Mouse (Mus musculus) liver, adult 2 months (tissue): ENCODE results near the gene Brf1. TPM values are rescaled to one million over a fixed set of nuclear protein-coding genes. Genes with fewer than 3 reads are reported as not detected.

Experiments used
- DNase-seq: peaks from one replicate; pipeline ENCODE4 v3.0.0-alpha.2; 2011; ENCODE audit warnings: low read depth, low spot score; ENCODE audit errors: extremely low read depth
- H3K27ac ChIP-seq: fragments of 200-500 bp; replicated peaks from 2 replicates; pipeline ENCODE4 v1.5.1; 2012; ENCODE audit warnings: low read depth, mild to moderate bottlenecking, control low read depth, inconsistent platforms, low read length; ENCODE audit not compliant: insufficient read depth
- H3K27me3 ChIP-seq: fragments of 200-500 bp; 2 replicates; pipeline ENCODE4 v1.6.1; 2012; ENCODE audit warnings: mild to moderate bottlenecking, moderate library complexity, low read length, inconsistent platforms; ENCODE audit not compliant: control insufficient read depth, insufficient read depth
- H3K36me3 ChIP-seq: fragments of 200-500 bp; 2 replicates; pipeline ENCODE4 v1.6.1; 2012; ENCODE audit warnings: low read length, inconsistent platforms; ENCODE audit not compliant: control insufficient read depth, insufficient read depth
- H3K4me1 ChIP-seq: fragments of 200-500 bp; 2 replicates; pipeline ENCODE4 v1.6.1; 2011; ENCODE audit warnings: low read length; ENCODE audit not compliant: control insufficient read depth, insufficient read depth
- H3K4me3 ChIP-seq: fragments of 200-500 bp; 2 replicates; pipeline ENCODE4 v1.5.1; 2011; ENCODE audit warnings: low read depth, mild to moderate bottlenecking, control low read depth, low read length, moderate library complexity; ENCODE audit not compliant: insufficient read depth
- H3K79me2 ChIP-seq: fragments of 200-500 bp; 2 replicates; pipeline ENCODE4 v1.6.1; 2012; ENCODE audit warnings: inconsistent platforms, mild to moderate bottlenecking, low read length, moderate library complexity; ENCODE audit not compliant: control insufficient read depth, insufficient read depth
- H3K9ac ChIP-seq: fragments of 200-500 bp; 2 replicates; pipeline ENCODE4 v1.6.1; 2012; ENCODE audit warnings: low read depth, mild to moderate bottlenecking, control low read depth, inconsistent platforms, low read length
- CTCF ChIP-seq: fragments of 200-500 bp; IDR thresholded peaks from 2 replicates; pipeline ENCODE4 v1.5.1; 2011; ENCODE audit warnings: low read depth, low read length, control low read depth
- POLR2A ChIP-seq: fragments of 200-500 bp; IDR thresholded peaks from 2 replicates; pipeline ENCODE4 v1.6.1; 2011; ENCODE audit warnings: low read length, control low read depth; ENCODE audit not compliant: insufficient read depth; ENCODE audit errors: extremely low read depth
- WGBS: fragments of 180-500 bp; shearing (Covaris S2); methylation state at CpG from one replicate; pipeline ENCODE4 v1.1.7; 2018; 5-methylcytosine and 5-hydroxymethylcytosine counted together
- polyA plus RNA-seq: library from polyadenylated mRNA; depleted of rRNA; stranded (reverse); fragments of >200 nt; gene quantifications from 2 replicates; pipeline ENCODE4 v1.2.3, GENCODE M21; 2012
- total RNA-seq: library from RNA; depleted of rRNA; stranded (reverse); fragments of >200 nt; gene quantifications from 2 replicates; pipeline ENCODE4 v1.2.3, GENCODE M21; 2014

The Brf1 gene
- total and polyA plus RNA-seq, 2 experiments, result 17.1 to 31.5 TPM

GRCm38 (mm10) chr12:112999569-113000293, 773 bp downstream of the Brf1 start:
- H3K4me1 ChIP-seq, result peaks cover 6% of the 10 kb centered on the region
- no peaks in the 10 kb centered on the region for H3K36me3 ChIP-seq
- H3K27ac ChIP-seq, result peak overlapping the region; percentile 91
- H3K27me3 ChIP-seq, result no peaks in the 10 kb centered on the region
- peak overlapping the region; percentile 93 for H3K9ac ChIP-seq
- H3K4me3 ChIP-seq, result peak overlapping the region; percentile 72
- peaks cover 27% of the 10 kb centered on the region; the same call in 1 of the 2 replicates for H3K79me2 ChIP-seq
- peak; percentile 45 for DNase-seq
- WGBS, result 1% methylated on average over 56 of the region's 56 CpGs
- no peak for TF ChIP-seq CTCF

- 67% methylated on average over 4 of the region's 4 CpGs for WGBS
- no peak overlapping the region for H3K4me3 ChIP-seq
- no peaks in the 10 kb centered on the region for H3K27me3 ChIP-seq
- H3K9ac ChIP-seq, result no peak overlapping the region
- no peak overlapping the region for H3K27ac ChIP-seq
- peaks cover 31% of the 10 kb centered on the region; the same call in 1 of the 2 replicates for H3K79me2 ChIP-seq
- DNase-seq, result no peak
- peaks cover 2% of the 10 kb centered on the region for H3K4me1 ChIP-seq
- H3K36me3 ChIP-seq, result peaks cover 3% of the 10 kb centered on the region; the same call in 1 of the 2 replicates
- TF ChIP-seq CTCF, result no peak
- TF ChIP-seq POLR2A, result no peak
These were observed 6.4 kb downstream of the Brf1 start for GRCm38 (mm10) chr12:112994153-112994552.

GRCm38 (mm10) chr12:112991444-112991843, 9.1 kb downstream of the Brf1 start:
- no peak overlapping the region for H3K9ac ChIP-seq
- TF ChIP-seq POLR2A, result no peak
- no peak for TF ChIP-seq CTCF
- no peak overlapping the region for H3K27ac ChIP-seq
- H3K4me1 ChIP-seq, result no peaks in the 10 kb centered on the region
- WGBS, result 86% methylated on average over 2 of the region's 2 CpGs
- no peak for DNase-seq
- peaks cover 11% of the 10 kb centered on the region; the same call in 1 of the 2 replicates for H3K79me2 ChIP-seq
- H3K36me3 ChIP-seq, result peaks cover 14% of the 10 kb centered on the region
- no peak overlapping the region for H3K4me3 ChIP-seq
- no peaks in the 10 kb centered on the region for H3K27me3 ChIP-seq

GRCm38 (mm10) chr12:112990706-112991405, 9.6 kb downstream of the Brf1 start:
- Histone ChIP-seq H3K9ac (no peak overlapping the region), H3K36me3 (peaks cover 17% of the 10 kb centered on the region), H3K79me2 (peaks cover 8% of the 10 kb centered on the region; the same call in 1 of the 2 replicates), H3K4me1 (no peaks in the 10 kb centered on the region), H3K27me3 (no peaks in the 10 kb centered on the region), H3K4me3 (no peak overlapping the region), H3K27ac (no peak overlapping the region)
- WGBS, result 86% methylated on average over 5 of the region's 5 CpGs
- no peak for DNase-seq
- no peak for TF ChIP-seq POLR2A
- TF ChIP-seq CTCF, result no peak

- Histone ChIP-seq H3K36me3 (peaks cover 22% of the 10 kb centered on the region), H3K4me3 (no peak overlapping the region), H3K27me3 (no peaks in the 10 kb centered on the region), H3K79me2 (peaks cover 6% of the 10 kb centered on the region; the same call in 1 of the 2 replicates), H3K27ac (no peak overlapping the region), H3K9ac (no peak overlapping the region), H3K4me1 (no peaks in the 10 kb centered on the region)
- DNase-seq, result no peak
- TF ChIP-seq CTCF (peak; percentile 63), POLR2A (no peak)
- 84% methylated on average over 6 of the region's 6 CpGs for WGBS
These were observed 12.6 kb downstream of the Brf1 start for GRCm38 (mm10) chr12:112987877-112988276.

GRCm38 (mm10) chr12:112985346-112985745, 15.2 kb downstream of the Brf1 start:
- Histone ChIP-seq H3K27ac (no peak overlapping the region), H3K36me3 (peaks cover 21% of the 10 kb centered on the region), H3K27me3 (no peaks in the 10 kb centered on the region), H3K79me2 (peaks cover 2% of the 10 kb centered on the region; the same call in 1 of the 2 replicates), H3K9ac (no peak overlapping the region), H3K4me1 (no peaks in the 10 kb centered on the region), H3K4me3 (no peak overlapping the region)
- no peak for DNase-seq
- WGBS, result 97% methylated on average over 6 of the region's 6 CpGs
- no peak for TF ChIP-seq POLR2A
- peak; percentile 54 for TF ChIP-seq CTCF
